Mouse (Mus musculus) embryo, embryonic 11.5 days (tissue): ENCODE results near the gene Nle1.
"Not testable (repeated sequence)": the region's sequence is repeated elsewhere in the genome, so short reads cannot be mapped to it uniquely, and the experiment has no call there.

ENCODE experiments used
- DNase-seq: peaks from one replicate; pipeline ENCODE4 v3.0.0-alpha.2; 2012; ENCODE audit warnings: low read depth, low spot score

Gene Nle1

GRCm38 (mm10) chr11:82907651-82908607 is at the start of gene Nle1:
Nle1 (minus strand) TSS chr11:82908411.
- DNase-seq: peak; percentile 87

GRCm38 (mm10) chr11:82956925-82957324 is 48.7 kb upstream of the Nle1 start:
- DNase-seq: no peak

- no peak for DNase-seq
Measured at GRCm38 (mm10) chr11:82954631-82955030, 46.4 kb upstream of the Nle1 start.

GRCm38 (mm10) chr11:82952612-82953542 is 44.7 kb upstream of the Nle1 start:
- no peak for DNase-seq

- DNase-seq: no peak
Measured at GRCm38 (mm10) chr11:82951865-82952611, 43.8 kb upstream of the Nle1 start.

GRCm38 (mm10) chr11:82950736-82951481 is 42.7 kb upstream of the Nle1 start, which contains the start of gene Slfn5:
Slfn5 (plus strand) TSS chr11:82951349.
- DNase-seq: no peak

GRCm38 (mm10) chr11:82949036-82949435 is 40.8 kb upstream of the Nle1 start:
- DNase-seq: no peak

GRCm38 (mm10) chr11:82947457-82947856 is 39.2 kb upstream of the Nle1 start:
- no peak for DNase-seq

- no peak for DNase-seq
Measured at GRCm38 (mm10) chr11:82945636-82946035, 37.4 kb upstream of the Nle1 start.

- DNase-seq: peak; percentile 22
Measured at GRCm38 (mm10) chr11:82943336-82943735, 35.1 kb upstream of the Nle1 start.

GRCm38 (mm10) chr11:82933186-82933585 is 25.0 kb upstream of the Nle1 start:
- no peak for DNase-seq

- DNase-seq: not testable (repeated sequence)
Measured at GRCm38 (mm10) chr11:82931671-82932450, 23.6 kb upstream of the Nle1 start.

GRCm38 (mm10) chr11:82931161-82931560 is 22.9 kb upstream of the Nle1 start:
- not testable (repeated sequence) for DNase-seq

GRCm38 (mm10) chr11:82930391-82930955 is 22.3 kb upstream of the Nle1 start:
- not testable (repeated sequence) for DNase-seq

GRCm38 (mm10) chr11:82929633-82929950 is 21.4 kb upstream of the Nle1 start:
- no peak for DNase-seq

- DNase-seq: no peak
Measured at GRCm38 (mm10) chr11:82928897-82929632, 20.9 kb upstream of the Nle1 start.

GRCm38 (mm10) chr11:82923910-82924309 is 15.7 kb upstream of the Nle1 start:
- DNase-seq: not testable (repeated sequence)

- no peak for DNase-seq
Measured at GRCm38 (mm10) chr11:82921691-82922090, 13.5 kb upstream of the Nle1 start.

- no peak for DNase-seq
Measured at GRCm38 (mm10) chr11:82920768-82921167, 12.6 kb upstream of the Nle1 start.
